Mouse (Mus musculus) lung, adult 10 weeks (tissue): ENCODE results near the gene Plxna2. TPM values are rescaled to one million over a fixed set of nuclear protein-coding genes. Genes with fewer than 3 reads are reported as not detected.

Experiments
- polyA plus RNA-seq: library from polyadenylated mRNA; stranded (reverse); fragments of 350-450 nt; fragmentation: Illumina TruSeq; extraction: RNeasy Lipid Tissue Mini Kit (QIAGEN cat#74804); gene quantifications from one replicate; pipeline ENCODE4 v1.2.3, GENCODE M21; 2014; ENCODE audit warnings: low read depth, low replicate concordance; ENCODE audit not compliant: insufficient read depth

The Plxna2 gene
- 3.5 TPM for polyA plus RNA-seq

GRCm38 (mm10) chr1:194617918-194618317 lies at the start of gene Plxna2:
TSS of gene Plxna2 (plus strand) at chr1:194618218.

